Mouse (Mus musculus) heart, postnatal 0 days (tissue): Measurements from ENCODE around the gene Kansl3.

Source experiments
- CTCF ChIP-seq: IDR thresholded peaks from 2 replicates; pipeline ENCODE4 v1.5.1; 2016; ENCODE audit warnings: antibody characterized with exemption, control low read depth, low read depth
- EP300 ChIP-seq: IDR thresholded peaks from 2 replicates; pipeline ENCODE4 v1.6.1; 2016; ENCODE audit warnings: antibody characterized with exemption, low read depth

DNA sequence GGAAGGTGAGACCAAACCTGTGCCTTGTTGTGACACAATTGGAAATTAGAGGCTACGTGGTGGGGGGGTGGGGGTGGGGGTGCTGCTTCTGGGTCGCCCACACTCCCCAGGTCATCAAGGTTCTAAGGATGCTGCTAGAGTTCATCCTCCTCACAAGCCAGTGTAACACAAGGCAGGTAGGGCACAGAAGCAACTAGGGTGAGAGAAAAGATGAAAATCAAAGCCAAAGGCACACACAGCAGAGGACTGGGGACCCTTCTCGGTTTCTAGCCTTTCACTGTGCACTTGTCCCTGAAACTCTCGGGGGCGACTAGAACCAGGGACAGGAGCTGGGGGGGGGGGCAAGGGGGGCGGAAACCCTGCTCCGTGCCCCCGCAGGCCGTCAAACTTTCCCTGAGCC lies 66.0 kb downstream of the Kansl3 start:
- no peak for TF ChIP-seq CTCF
- TF ChIP-seq EP300 = no peak
